Mouse (Mus musculus) A20 (cell line): ENCODE data around the gene Dok4.
"Not testable (repeated sequence)": the region's sequence is repeated elsewhere in the genome, so short reads cannot be mapped to it uniquely, and the experiment has no call there.

Source experiments
- DNase-seq: peaks from one replicate; pipeline ENCODE4 v3.0.0-alpha.2; 2011; ENCODE audit warnings: low read depth, low spot score

Gene Dok4

GRCm38 (mm10) chr8:94880742-94881141 is 4.6 kb upstream of the Dok4 start:
- DNase-seq: no peak

DNA sequence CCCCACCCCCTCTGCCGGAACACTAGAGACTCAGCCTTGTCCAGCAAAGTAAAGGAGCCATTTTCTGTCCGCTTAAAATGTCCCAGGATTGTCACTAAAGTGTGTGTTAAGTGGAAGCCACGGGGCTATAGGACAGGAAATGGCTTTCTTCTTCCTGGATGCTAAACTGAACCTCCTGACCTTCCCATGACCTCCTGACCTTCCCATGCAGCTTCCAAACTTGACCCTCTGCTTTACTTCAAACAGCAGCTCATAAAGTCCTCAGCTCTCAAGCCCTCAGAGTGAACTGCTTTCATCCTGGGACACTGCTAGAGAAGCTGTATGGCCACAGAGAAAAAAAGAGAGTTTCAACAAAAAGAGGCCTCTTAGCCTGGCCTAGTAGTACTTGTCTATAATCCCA is 690 bp upstream of the Dok4 start:
- no peak for DNase-seq

DNA sequence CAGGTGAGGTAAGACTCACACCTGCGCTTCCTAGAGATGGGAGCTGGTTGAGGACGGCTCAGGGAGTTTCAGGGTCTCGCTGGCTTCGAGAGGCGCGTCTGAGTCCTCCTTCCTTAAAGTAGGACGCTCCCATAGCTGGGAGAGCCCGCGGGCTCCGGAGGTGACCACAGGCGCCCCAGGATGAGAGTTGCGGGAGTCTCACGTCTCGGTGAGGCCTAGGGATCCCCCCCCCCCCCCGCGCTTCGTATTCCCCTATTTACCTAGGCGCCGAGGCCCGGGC is 319 bp downstream of the Dok4 start:
- DNase-seq: no peak

GRCm38 (mm10) chr8:94875096-94875870 is 847 bp downstream of the Dok4 start:
- no peak for DNase-seq

GRCm38 (mm10) chr8:94874358-94874757 is 1.8 kb downstream of the Dok4 start:
- DNase-seq: peak; percentile 73

DNA sequence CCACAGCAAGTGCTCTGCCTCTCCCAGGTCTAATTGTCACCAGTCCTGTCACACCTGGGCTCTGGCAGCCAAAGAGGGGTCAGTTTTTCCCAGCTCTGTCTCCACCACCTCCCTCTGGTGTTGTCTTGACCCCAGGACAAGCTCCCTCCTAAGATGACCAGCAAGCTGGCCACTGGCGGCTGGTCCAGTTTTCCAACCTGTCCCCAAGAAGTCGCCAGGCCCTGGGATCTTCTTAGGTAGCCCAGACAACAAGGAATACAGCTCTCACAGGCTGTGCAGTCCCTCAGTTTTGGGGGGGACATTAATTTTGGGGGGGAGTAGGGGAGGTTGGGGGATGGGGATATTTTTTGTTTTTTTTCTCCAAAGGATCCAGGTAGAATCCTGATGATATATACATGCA is 3.6 kb downstream of the Dok4 start:
- DNase-seq: no peak

DNA sequence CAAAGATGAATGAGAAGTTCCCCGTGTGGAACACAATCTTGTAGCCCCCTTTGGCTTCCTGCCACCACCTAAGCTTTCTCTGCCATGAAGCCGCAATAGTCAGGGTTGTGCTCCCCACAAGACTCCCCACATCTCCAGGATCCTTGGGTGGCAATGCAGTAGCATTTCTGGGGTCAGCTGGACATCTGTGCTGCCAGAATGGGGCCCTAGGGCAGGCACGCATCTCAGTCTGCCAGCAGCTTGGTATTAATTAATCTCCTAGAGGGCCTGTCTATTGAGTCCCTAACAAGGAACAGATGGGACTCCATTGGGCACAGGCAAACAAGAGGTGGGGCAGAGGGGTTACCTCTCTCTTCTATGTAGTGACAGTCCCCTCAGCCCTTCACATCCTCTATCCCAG is 4.0 kb downstream of the Dok4 start:
- DNase-seq: no peak

- no peak for DNase-seq
These were observed 4.8 kb downstream of the Dok4 start for GRCm38 (mm10) chr8:94871108-94871894.

DNA sequence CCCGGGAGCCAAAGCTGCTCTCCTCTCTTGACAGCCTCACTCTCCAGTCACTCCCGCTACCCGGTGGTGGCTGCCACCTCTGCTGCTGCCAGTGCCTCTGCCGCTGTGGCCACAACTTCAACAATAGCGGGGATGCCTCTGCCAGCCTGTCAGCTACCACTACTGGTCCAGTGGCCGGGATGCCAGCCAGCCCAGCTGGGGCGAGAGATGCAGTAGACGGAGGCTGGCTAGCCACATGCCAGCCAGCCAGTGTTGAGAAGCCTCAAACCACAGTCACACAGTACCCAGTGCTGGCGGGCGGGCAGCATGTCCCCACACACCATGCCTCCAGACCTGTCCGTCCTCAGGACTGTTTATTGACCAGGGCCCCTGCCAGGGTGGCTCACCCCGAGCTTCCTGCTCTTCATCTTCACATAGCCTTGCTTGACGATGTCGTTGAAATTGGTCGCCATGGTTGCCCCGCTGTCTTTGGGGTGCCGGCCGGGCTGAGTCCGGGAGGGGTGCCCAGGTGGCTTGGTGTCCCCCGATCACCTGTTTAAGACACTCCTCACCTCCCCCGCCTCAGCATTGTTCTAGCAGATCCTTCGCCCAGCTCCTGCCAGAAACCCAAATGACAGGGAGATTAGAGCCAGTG is 5.5 kb downstream of the Dok4 start:
- DNase-seq: no peak

GRCm38 (mm10) chr8:94870003-94870402 is 6.1 kb downstream of the Dok4 start:
- no peak for DNase-seq

GRCm38 (mm10) chr8:94869146-94869545 is 7.0 kb downstream of the Dok4 start:
- no peak for DNase-seq

- DNase-seq: no peak
These were observed 9.2 kb downstream of the Dok4 start for GRCm38 (mm10) chr8:94866921-94867320.

- DNase-seq: no peak
These were observed 10.8 kb downstream of the Dok4 start for GRCm38 (mm10) chr8:94865292-94865691.

- DNase-seq: no peak
These were observed 12.0 kb downstream of the Dok4 start for GRCm38 (mm10) chr8:94863897-94864673.

GRCm38 (mm10) chr8:94862487-94863220 is 13.5 kb downstream of the Dok4 start:
- DNase-seq: no peak

DNA sequence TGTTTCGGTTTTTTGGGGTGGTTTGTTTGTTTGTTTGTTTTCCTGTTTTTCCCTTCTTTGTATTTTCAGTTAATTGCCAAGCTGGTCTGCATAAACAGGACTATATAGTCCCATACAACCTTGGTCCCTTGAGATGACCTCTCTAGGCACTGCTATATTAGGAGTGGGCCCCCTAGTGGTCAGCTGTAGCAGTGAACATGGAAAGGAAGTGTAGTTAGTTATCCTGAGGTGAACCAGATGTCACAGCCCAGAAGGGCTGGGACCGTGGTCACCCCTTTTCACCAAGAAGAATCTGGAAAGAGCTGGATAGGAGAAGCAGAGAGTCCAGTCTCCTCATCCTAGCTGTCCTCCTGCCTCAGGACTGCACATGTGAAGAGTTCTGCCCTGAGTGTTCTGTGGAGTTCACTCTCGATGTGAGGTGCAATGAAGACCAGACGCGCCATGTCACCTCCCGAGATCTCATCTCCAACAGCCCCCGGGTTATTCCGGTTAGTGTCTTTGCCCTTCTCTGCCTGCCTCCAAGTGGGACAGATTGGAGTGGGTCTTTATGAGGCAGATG is 14.7 kb downstream of the Dok4 start:
- DNase-seq: peak; percentile 73

DNA sequence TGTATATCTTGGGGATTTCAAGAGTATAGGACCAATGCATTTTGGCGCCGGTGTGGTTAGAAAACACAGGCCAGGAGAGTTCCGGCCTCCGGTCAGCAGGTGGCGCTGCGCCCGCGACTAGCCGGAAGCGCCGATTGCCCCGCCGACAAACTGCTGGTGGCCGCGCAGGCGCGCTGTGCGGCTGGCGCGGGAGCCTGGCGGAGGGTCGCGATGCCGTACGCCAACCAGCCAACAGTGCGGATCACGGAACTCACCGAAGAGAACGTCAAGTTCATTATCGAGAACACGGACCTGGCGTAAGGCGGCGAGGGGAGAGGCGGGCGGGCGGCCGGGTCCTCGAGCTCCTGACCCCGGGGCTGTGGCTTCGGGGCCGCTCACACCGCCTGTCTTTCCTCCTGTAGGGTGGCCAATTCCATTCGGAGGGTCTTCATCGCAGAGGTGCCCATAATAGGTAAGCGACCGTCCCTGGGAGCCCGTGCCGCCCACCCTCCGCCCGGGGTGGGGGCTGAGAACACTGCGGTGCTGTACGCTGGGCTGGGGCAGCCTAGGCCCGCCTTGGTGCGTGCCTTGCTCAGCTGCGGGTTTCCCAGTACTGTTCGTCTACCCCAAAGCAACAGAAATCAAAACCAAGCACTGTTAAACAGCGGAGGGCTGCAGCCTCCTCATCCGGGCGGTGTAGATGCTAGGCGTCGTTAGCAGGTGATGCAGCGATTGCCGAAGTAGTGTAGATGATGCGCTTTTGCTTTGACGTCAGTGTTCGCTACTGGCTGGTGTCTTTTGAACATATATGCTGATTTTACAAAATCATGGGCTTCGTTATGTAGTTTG is 18.6 kb downstream of the Dok4 start, which contains the start of gene Polr2c:
TSS of gene Polr2c (plus strand) at position 105 of the 828 bp plus-strand sequence.
- DNase-seq: peak; percentile 89

GRCm38 (mm10) chr8:94857011-94857345 is 19.2 kb downstream of the Dok4 start:
- DNase-seq: no peak

GRCm38 (mm10) chr8:94854761-94855160 is 21.4 kb downstream of the Dok4 start:
- not testable (repeated sequence) for DNase-seq

DNA sequence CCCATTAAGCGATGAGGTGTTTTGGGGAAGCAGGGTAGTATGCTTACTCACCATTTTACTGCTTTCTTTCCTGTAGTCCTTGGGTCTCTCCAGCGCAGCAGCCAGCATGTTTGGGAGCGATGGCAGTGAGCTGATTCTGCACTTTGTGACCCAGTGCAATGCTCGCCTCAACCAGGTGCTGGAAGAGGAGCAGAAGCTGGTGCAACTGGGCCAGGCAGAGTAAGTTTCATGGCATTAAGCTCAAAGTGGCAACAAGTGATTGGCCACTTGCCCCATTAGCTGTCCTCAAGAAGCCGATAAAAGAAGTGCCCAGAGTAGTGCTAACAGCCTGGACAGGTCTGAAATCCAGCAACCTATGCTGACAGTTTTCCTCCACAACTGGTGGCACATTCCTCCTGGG is 26.1 kb downstream of the Dok4 start:
- no peak for DNase-seq
